Mouse (Mus musculus): ENCODE measurements around the gene Slc19a2. TPM values are rescaled to one million over a fixed set of nuclear protein-coding genes. Genes with fewer than 3 reads are reported as not detected.

The Slc19a2 gene
- total RNA-seq, 2 experiments from 2014 or later: 12.6 to 14.8 TPM

DNA sequence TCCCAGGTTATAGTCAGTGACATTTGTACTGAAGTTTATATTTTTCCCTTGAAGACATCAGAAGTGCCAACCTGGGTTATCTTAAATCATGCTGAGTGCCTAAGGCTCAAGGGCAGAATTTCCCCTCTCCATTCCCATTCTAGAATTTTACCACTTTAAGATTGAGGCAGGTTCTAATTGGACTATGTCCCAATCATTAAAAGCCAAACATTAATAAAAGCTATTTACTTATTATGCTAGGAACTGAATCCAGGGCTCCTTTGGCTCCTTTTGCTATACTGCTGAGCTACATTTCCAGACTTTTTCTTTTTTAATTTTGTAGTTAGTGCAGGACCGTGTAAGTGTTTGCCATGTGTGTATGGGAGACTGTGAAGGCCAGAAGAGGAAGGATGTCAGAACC, 2.6 kb downstream of the Slc19a2 start:
- no peak for DNase-seq (ENCODE audit: low spot score in 2 of 2)

DNA sequence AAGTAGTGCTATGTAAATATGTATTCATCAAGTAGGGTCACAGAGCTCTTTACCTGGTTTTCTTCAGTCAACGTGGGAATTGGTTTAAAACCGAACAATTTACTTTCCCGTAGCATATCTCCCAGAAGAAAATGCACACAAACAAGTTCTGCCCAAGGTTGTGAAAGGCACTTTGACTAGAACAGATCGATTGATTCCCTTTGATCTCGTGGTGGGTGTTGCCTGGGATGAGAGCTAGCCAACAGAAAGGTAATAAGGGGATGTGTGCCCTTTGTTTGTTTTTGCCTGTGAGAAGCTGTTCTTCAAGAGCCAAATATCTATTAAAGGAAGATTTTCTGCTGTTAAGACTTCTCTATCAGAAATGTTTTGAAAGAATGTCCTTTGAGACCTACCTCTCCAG, 3.7 kb downstream of the Slc19a2 start:
- DNase-seq (ENCODE audit: low spot score in 2 of 2): no peak

- no peak for DNase-seq (ENCODE audit: low spot score in 2 of 2)
Measured at GRCm38 (mm10) chr1:164254836-164255235, 6.0 kb downstream of the Slc19a2 start.

DNA sequence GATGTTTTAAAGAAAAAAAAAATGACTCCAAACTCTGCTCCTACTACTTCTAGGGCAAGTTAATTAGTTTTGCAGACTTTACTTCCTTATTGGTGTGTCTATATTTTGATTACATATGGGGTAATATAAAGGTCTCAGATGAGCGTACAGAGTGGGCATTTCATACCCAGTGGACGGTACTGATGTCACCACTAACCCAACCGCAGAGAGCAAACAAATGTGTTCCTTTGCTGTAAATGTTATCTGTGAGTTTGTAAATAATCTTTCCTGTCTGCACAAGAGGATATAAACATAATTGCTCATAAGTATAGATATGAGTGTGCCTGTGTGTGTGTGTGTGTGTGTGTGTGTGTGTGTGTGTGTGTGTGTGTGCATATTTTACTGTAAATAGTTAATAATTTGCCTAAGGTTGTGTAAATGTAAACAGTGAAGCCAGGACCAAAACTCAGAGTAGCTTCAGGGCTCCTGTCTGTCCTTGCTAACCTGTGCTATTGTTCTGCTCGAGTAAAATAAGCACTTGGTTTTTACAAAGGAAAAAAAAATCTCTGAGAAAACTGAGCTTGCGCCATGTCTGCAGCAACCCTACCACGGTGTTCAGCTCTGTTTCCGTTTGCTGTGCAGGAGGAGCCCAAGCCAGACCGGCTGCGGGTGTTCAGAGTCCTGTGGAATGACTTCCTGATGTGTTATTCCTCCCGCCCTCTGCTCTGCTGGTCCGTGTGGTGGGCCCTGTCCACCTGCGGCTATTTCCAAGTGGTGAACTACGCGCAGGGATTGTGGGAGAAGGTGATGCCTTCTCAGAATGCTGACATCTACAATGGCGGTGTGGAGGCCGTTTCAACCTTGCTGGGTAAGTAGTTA, 11.6 kb downstream of the Slc19a2 start:
- no peak for DNase-seq (ENCODE audit: low spot score in 2 of 2)

DNA sequence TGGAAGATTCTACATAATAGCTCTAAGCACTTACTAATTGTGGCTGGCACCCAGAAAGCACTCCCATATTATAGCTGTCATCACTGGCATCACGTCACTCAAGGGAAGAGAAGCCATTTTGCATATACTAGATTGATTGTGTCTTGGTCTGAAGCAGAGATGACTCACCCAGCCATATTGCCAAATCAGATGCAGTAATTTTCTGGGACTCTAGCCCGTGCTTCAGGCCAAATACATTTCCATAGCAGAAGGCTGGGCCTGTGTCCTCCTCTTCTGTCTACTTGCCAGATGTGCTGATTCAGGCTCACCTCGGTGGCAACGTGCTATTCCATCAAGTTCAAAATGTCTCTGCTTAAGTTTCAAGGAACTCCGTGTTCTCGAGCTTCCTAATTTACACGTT, 12.7 kb downstream of the Slc19a2 start:
- DNase-seq (ENCODE audit: low spot score in 2 of 2): peak; percentile 42 to 76

- DNase-seq (ENCODE audit: low spot score in 2 of 2): no peak
Measured at GRCm38 (mm10) chr1:164270941-164271340, 22.1 kb downstream of the Slc19a2 start.

GRCm38 (mm10) chr1:164273659-164274058, 24.8 kb downstream of the Slc19a2 start:
- no peak for DNase-seq (ENCODE audit: low spot score in 2 of 2)

DNA sequence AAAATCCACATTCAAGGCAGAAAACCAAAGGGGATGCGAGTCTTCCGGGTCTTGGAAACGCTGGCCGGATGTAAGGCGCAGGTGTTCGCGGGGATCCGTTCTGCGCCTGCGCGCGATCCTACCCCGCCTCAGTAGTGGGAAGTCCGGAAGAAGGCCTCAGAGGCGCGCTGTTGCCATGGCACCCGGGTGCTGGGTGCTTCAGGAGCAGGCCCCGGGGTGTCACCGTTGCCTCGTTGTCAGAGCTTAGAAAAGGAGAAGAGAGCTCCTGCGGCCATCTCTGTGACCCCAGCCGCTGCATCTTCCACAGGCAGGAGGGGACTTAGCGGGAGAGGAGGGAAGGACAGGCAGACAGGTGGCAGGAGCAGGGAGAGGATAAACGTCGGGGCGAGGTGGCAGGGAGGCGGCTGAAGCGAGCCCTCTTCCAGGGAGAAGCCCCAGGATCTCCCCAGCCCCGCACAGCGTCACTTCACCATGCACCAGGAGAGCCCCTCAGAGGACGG, 26.7 kb downstream of the Slc19a2 start, which contains the start of gene Ccdc181:
Gene Ccdc181 (plus strand): TSS at position 131 of the 500 bp plus-strand sequence.
- peak; percentile 94 to 97 for DNase-seq (ENCODE audit: low spot score in 2 of 2)

GRCm38 (mm10) chr1:164276552-164276951, 27.7 kb downstream of the Slc19a2 start:
- DNase-seq (ENCODE audit: low spot score in 2 of 2): no peak

DNA sequence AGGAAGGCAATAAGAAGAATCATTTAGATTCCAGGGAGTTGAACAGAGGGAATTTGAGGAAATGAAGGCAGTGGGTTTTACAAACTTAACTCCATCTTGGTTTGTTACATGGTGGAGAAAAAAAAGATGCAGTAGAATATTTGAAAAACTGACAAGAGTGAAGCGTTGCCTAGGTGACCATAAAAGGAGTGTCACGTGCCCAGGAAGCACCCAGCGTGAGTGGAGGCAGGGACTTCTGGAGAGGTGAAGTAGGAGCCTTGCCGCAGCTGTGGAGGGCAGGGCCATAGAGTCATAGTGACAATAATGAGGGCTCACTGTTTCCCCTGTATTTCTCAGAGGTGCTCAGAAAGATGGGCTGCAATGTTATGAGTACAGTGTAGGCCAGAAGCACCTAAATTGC, 30.5 kb downstream of the Slc19a2 start:
- DNase-seq (ENCODE audit: low spot score in 2 of 2): no peak

GRCm38 (mm10) chr1:164284007-164284406, 35.2 kb downstream of the Slc19a2 start:
- no peak for DNase-seq (ENCODE audit: low spot score in 2 of 2)

GRCm38 (mm10) chr1:164287406-164287805, 38.6 kb downstream of the Slc19a2 start:
- peak in 1 of 2 experiments; percentile 33 for DNase-seq (ENCODE audit: low spot score in 2 of 2)

- DNase-seq (ENCODE audit: low spot score in 2 of 2): no peak
Measured at GRCm38 (mm10) chr1:164292040-164292439, 43.2 kb downstream of the Slc19a2 start.

DNA sequence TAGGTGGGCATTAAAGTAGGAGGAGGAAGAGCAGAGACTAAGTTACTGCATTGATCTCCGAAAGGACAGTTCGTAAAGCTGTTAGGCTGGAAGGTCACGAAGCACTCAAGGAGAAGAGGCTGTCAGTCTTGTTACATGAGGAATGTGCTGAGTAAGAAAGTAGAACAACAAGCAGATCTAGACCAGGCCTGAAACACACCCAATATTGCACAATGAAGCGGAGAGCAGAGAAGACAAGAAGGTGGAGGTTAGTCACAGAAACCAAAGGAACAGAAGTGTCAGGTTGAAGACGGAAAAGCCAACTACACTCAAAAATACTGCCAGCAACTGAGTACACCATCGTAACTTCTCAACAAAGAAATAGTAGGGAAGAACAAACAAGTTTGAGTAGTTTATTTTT, 45.2 kb downstream of the Slc19a2 start:
- no peak for DNase-seq (ENCODE audit: low spot score in 2 of 2)

- DNase-seq (ENCODE audit: low spot score in 2 of 2): no peak
Measured at GRCm38 (mm10) chr1:164296473-164296872, 47.6 kb downstream of the Slc19a2 start.

GRCm38 (mm10) chr1:164301949-164302348, 53.1 kb downstream of the Slc19a2 start:
- DNase-seq (ENCODE audit: low spot score in 2 of 2): no peak

- no peak for DNase-seq (ENCODE audit: low spot score in 2 of 2)
Measured at GRCm38 (mm10) chr1:164303821-164304220, 55.0 kb downstream of the Slc19a2 start, which contains the start of gene Nme7. Gene Nme7, plus strand, starts transcription at chr1:164304121.

DNA sequence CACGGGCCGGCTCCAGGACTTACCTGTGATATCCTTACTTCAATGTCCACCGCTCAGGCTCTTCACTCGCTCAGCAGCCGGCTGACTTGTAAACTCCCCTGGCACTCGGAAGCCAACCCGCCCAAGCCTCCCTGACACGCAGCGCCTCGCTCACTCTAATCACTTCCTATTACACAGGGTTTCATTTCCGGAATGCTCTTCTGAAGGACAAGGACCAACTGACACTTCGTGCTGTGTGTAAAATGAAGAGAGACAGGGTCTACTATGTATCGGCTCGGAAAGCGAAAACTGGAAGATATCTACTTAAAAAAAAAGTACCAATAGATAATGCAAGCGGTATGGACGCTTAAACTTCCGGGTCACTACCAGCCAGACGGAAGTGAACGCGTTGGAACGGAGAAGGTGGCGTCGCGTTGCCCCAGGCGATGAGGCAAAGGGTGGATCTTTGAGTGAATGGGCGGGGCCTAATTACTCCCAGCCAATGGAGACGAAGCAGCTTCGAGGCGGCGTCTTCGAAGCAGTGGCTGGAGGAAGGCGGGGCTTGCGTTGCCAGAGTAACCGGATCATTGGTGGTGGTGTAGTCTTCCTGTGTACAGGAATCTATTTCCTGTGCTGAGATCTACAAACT, 58.4 kb downstream of the Slc19a2 start, which contains the start of gene Blzf1:
Gene Blzf1 (minus strand): TSS at position 366 of the 628 bp plus-strand sequence.
- DNase-seq (ENCODE audit: low spot score in 2 of 2): peak; percentile 95 to 98

DNA sequence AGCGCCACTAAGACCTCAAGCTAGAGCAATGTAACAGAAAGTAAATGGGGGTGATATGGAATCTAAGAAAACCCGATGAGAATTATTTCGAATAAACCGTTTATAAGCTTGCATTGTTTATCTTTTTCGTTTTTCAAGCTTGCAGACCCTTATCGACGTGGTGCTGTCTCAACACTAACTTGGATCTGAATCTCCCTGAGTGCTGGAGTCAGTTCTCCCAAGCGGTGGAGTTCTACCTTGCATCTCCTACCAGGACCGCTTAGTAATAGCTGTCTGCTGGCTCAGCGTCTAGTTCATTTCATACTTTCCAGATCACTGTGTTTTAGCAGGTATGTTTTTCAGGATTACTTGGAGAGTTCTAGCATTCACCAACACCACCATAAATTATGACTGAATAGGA, 59.1 kb downstream of the Slc19a2 start:
- DNase-seq (ENCODE audit: low spot score in 2 of 2): no peak

DNA sequence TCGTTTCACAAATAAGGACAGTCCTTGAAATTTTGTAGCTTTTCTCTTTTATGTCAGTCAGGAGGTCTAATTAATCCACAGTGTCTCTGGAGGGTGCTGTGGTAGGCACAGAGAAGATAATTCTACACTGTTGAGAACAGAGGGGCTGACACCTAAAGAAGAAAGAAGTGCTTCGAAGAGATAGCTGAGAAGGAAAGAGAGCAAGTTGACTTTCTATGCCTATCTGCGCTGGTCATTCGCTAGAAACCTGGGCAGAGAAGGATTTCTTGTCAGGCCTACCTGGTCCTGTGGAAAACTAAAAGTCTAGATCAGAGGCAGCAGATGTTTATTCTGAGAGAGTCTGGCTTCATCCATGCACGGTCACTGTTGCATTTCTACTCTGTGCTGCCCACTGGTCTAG, 65.2 kb downstream of the Slc19a2 start:
- no peak for DNase-seq (ENCODE audit: low spot score in 2 of 2)

All from layer of hippocampus, adult 18-20 months (tissue).